Mouse (Mus musculus) hindbrain, postnatal 0 days (tissue): ENCODE data around the gene Rgs12. TPM values are rescaled to one million over a fixed set of nuclear protein-coding genes. Genes with fewer than 3 reads are reported as not detected.

ENCODE experiments used
- ATAC-seq: fragments of 200-750 bp; cut with Nextera tagmentation; 2 replicates; pipeline ENCODE4 v1.8.0; 2017; ENCODE audit warnings: mild to moderate bottlenecking, moderate TSS enrichment, moderate library complexity
- DNase-seq: peaks from one replicate; pipeline ENCODE4 v3.0.0-alpha.2; 2015; ENCODE audit warnings: low spot score
- H3K27ac ChIP-seq: fragments of 300-500 bp; sonication (generic); 2 replicates; pipeline ENCODE4 v1.5.1; 2014; ENCODE audit warnings: mild to moderate bottlenecking
- H3K27me3 ChIP-seq: fragments of 300-500 bp; sonication (generic); 2 replicates; pipeline ENCODE4 v1.6.1; 2014; ENCODE audit warnings: low read length, mixed read lengths; ENCODE audit not compliant: insufficient read depth
- H3K36me3 ChIP-seq: fragments of 300-500 bp; sonication (generic); 2 replicates; pipeline ENCODE4 v1.6.1; 2014; ENCODE audit warnings: low read length, mixed read lengths; ENCODE audit not compliant: insufficient read depth
- H3K4me1 ChIP-seq: fragments of 300-500 bp; sonication (generic); 2 replicates; pipeline ENCODE4 v1.6.1; 2014; ENCODE audit warnings: antibody characterized with exemption, low read length, mixed read lengths; ENCODE audit not compliant: insufficient read depth
- H3K4me2 ChIP-seq: fragments of 300-500 bp; sonication (generic); 2 replicates; pipeline ENCODE4 v1.6.1; 2014; ENCODE audit warnings: low read depth, mild to moderate bottlenecking, low read length, moderate library complexity, mixed read lengths
- H3K4me3 ChIP-seq: fragments of 300-500 bp; sonication (generic); 2 replicates; pipeline ENCODE4 v1.5.1; 2014; ENCODE audit warnings: low read length
- H3K9ac ChIP-seq: fragments of 300-500 bp; sonication (generic); replicated peaks from 2 replicates; pipeline ENCODE4 v1.6.1; 2014; ENCODE audit warnings: mild to moderate bottlenecking, low read length, moderate library complexity, mixed read lengths
- H3K9me3 ChIP-seq: fragments of 300-500 bp; sonication (generic); 2 replicates; pipeline ENCODE4 v1.6.1; 2016; ENCODE audit warnings: low read length, mixed read lengths
- CTCF ChIP-seq: IDR thresholded peaks from 2 replicates; pipeline ENCODE4 v1.5.1; 2016; ENCODE audit warnings: antibody characterized with exemption, control low read depth, low read depth
- WGBS: fragments of 180-500 bp; shearing (Covaris S2); extraction: QIAGEN DNeasy Blood & Tissue Kit; methylation state at CpG from one replicate; pipeline ENCODE4 v1.1.7; 2014; 5-methylcytosine and 5-hydroxymethylcytosine counted together
- polyA plus RNA-seq: library from polyadenylated mRNA; unstranded; fragments of >200 nt; fragmentation: Nextera tagmentation; extraction: Ambion mirVana; gene quantifications from 2 replicates; pipeline ENCODE4 v1.2.1, GENCODE M21; 2015
- total RNA-seq: library from RNA; depleted of rRNA; stranded (reverse); fragments of >200 nt; gene quantifications from 2 replicates; pipeline ENCODE4 v1.2.3, GENCODE M21; 2014

The Rgs12 gene
- total and polyA plus RNA-seq, 2 experiments from 2014 or later = 35.1 to 62.5 TPM

DNA sequence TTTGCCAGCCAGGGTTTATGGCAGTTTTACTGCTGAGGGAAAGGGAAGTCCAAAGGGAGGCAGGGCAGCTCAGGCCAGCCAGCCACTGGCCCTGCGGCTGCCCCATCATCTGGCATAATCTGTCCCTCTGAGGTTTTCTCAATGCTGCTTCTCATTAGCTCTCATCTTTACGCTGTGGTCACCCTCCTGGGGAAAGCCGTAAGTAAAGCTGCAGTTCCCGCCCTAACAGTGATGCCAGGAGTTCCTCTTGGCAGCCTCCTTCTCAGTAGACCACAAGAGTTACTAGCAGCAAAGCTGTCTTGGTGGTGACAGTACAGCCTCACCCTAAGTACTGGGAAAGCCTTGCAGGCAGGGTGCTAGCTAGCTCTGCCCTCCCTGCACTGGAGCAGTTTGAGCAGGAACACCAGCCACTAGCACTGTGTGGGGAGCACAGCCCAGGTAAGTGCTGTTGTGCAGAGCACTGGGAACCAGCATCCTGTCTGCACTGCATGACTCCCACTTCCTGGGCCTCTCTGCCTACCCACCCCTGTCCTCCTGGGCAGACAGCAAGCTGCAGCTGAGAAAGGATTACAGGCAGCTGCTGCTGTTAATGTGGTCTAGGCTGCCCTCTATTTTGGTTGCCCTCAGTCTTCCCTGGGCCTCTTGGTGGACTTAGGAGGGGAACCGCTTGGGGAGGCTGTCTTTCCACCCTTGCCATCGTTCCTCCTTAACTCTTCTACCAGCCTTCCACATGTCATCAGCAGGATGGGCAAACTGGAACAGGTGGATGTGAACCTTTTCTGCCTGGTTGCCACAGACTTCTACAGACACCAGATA, 41.1 kb upstream of the Rgs12 start, which contains the start of gene Msantd1:
Msantd1 (plus strand) TSS at position 103 of the 816 bp plus-strand sequence.
- Histone ChIP-seq H3K4me2 (no peak within 1 kb of the TSS), H3K27me3 (no peaks in the 10 kb centered on the region), H3K27ac (no peak within 1 kb of the TSS), H3K36me3 (peaks cover 54% of the 10 kb centered on the region), H3K4me3 (no peak within 1 kb of the TSS), H3K9ac (no peak within 1 kb of the TSS), H3K4me1 (no peaks in the 10 kb centered on the region), H3K9me3 (no peaks in the 10 kb centered on the region)
- ATAC-seq (no peak), DNase-seq (no peak)
- TF ChIP-seq CTCF = no peak
- WGBS = 74% methylated on average over 6 of the region's 6 CpGs

DNA sequence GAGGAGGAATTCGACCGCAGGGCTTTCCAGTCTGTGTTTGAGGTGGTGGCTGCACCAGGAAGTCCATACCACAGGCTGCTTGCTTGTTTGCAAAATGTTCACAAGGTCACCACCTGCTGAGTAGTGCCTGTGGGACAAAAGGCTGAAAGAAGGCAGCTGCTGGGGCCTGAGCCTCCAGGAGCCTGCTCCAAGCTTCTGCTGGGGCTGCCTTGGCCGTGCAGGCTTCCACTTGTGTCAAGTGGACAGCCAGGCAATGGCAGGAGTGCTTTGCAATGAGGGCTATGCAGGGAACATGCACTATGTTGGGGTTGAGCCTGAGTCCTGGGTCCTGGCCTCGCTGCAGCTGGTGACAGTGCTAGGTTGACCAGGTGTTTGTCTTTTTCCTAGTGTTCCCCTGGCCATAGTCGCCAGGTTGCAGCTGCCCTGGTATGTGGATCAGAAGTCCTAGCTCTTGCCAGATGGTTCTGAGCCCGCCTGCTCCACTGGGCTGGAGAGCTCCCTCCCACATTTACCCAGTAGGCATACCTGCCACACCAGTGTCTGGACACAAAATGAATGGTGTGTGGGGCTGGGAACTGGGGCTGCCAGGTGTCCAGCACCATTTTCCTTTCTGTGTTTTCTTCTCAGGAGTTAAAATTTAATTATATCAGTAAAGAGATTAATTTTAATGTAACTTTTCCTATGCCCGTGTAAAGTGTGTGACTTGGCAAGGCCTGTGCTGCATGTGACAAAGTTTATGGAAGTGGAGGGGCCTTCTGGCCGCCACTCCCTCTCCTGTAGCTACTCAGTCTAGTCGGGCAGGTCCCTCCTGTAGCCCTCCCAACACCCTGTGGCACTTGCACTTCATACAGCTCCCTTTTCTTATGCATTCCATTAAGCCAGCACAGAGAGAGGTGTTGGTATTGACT, 40.3 kb upstream of the Rgs12 start:
- Histone ChIP-seq H3K4me3 (no peak overlapping the region), H3K9ac (no peak overlapping the region), H3K4me1 (no peaks in the 10 kb centered on the region), H3K9me3 (no peaks in the 10 kb centered on the region), H3K27me3 (no peaks in the 10 kb centered on the region), H3K4me2 (no peak overlapping the region), H3K36me3 (peaks cover 52% of the 10 kb centered on the region), H3K27ac (no peak overlapping the region)
- no peak for DNase-seq
- no peak for ATAC-seq
- TF ChIP-seq CTCF = no peak
- WGBS = 65% methylated on average over 9 of the region's 9 CpGs

DNA sequence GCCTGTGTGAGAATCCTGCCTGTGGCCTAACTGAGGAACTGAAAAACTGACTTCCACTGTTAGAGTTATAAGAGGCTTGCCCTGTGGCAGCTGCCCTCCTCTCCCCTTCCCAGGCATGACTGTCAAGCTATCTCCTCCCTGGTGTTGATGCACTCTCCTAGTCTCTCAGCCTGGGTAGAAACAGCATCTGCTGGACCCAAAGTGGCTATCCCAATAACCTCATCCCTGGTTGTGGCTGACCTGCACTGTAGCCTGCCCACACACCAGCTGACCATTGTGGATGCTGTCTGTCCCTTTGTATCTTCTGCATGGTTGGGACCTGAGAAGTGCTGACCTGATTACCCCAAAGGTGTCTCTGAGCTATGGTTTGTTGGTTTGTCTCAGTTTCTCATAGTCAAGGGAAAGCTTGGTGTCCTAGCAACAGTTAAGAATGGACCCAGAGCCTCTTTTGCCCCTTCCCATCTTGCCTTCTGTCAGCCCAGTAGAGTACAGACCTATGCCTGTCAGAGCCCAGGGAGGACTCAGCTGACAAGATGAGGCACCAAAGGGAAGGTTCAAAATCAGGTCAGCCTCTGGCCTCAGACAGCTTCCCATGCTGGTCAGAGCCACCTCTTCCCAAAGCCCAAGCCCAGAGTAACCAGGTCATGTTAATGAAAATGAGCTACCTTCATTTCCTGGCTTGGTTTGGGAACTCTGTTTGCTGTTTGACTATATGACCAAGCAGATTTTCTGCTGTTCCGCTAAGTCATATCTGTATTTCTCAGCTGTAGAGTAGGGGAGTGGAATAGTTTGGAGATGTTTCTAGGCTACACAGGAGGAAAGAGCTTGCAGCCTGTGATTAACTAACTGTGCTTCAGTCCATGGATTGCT, 39.4 kb upstream of the Rgs12 start:
- DNase-seq (no peak), ATAC-seq (no peak)
- TF ChIP-seq CTCF = no peak
- peaks cover 44% of the 10 kb centered on the region for H3K36me3 ChIP-seq
- no peaks in the 10 kb centered on the region for H3K27me3 ChIP-seq
- no peaks in the 10 kb centered on the region for H3K9me3 ChIP-seq
- 88% methylated on average over 1 of the region's 1 CpGs for WGBS
- H3K4me1 ChIP-seq = no peaks in the 10 kb centered on the region
- H3K4me3 ChIP-seq = no peak overlapping the region
- H3K4me2 ChIP-seq = no peak overlapping the region
- no peak overlapping the region for H3K9ac ChIP-seq
- H3K27ac ChIP-seq = no peak overlapping the region

DNA sequence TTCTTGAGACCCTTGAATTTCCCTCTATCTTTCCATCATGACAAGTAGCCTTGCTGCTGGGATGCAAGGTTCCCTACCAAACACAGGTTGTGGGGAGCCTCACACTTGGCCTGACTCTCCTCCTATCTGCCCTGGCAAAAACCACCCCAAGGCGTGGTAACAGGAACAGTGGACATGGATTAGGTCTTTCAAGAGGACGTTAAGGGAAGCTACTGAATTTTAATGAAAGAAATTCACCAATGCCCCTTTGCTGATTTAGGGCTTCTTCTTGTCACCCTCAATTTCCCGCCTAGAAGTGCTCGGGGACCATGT, 38.8 kb upstream of the Rgs12 start:
- 84% methylated on average over 4 of the region's 4 CpGs for WGBS
- ATAC-seq = no peak
- TF ChIP-seq CTCF = no peak

DNA sequence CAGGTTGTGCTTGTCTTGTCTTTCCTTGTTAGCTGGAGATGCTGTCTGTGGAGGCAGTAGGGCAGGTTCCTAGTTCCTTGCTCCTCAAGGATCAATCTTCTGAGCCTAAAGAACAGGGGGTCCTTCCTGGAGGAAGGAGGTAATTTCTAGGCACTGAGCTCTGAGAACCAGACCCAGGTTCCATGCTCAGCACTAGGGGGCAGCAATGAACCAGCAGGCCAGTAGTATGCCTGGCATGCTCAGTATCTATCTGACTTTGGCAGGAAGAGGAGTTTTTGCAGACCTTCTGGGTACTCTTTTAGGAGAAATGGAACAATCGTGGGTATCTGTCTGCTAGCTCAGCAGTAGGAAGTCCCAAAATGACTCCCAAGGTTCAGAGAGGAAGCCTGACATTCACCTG, 33.4 kb upstream of the Rgs12 start:
- H3K4me2 ChIP-seq = no peak overlapping the region
- H3K36me3 ChIP-seq = peaks cover 3% of the 10 kb centered on the region; the same call in 1 of the 2 replicates
- 17% methylated on average over 1 of the region's 1 CpGs for WGBS
- TF ChIP-seq CTCF = peak; percentile 96
- H3K27ac ChIP-seq = no peak overlapping the region
- H3K9ac ChIP-seq = no peak overlapping the region
- no peak overlapping the region for H3K4me3 ChIP-seq
- no peaks in the 10 kb centered on the region for H3K4me1 ChIP-seq
- peak; percentile 89 for DNase-seq
- ATAC-seq = peak; percentile 76
- no peaks in the 10 kb centered on the region for H3K9me3 ChIP-seq
- no peaks in the 10 kb centered on the region for H3K27me3 ChIP-seq

More for the DNA sequence above, 38.8 kb upstream of the Rgs12 start:
- Histone ChIP-seq H3K4me2 (no peak overlapping the region), H3K9me3 (no peaks in the 10 kb centered on the region), H3K36me3 (peaks cover 38% of the 10 kb centered on the region), H3K4me3 (no peak overlapping the region), H3K27me3 (no peaks in the 10 kb centered on the region), H3K9ac (no peak overlapping the region), H3K27ac (no peak overlapping the region), H3K4me1 (no peaks in the 10 kb centered on the region)
- no peak for DNase-seq

DNA sequence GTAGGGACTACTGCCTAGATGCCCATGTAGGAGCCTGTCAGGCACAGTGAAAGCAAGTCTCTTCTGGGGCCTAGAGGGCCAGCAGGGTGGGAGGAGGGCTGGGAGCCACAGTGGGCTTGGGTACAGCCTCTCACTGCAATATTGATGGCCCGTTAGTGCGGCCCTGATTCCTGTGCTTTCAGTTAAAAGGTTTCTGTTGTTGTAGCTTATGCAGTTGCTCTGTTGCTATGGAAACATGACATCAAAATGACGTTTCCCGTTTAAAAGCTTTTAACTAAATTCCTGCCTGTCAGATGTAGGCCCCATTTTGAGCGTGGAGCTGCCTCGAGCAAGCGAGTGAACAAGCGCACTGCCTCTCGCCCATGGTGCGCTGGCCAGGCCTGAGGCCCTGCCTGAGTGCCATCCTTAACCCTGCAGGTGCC, 32.0 kb upstream of the Rgs12 start:
- H3K27ac ChIP-seq = peak overlapping the region; percentile 64
- no peaks in the 10 kb centered on the region for H3K27me3 ChIP-seq
- 39% methylated on average over 10 of the region's 10 CpGs for WGBS

More for the DNA sequence above, 32.0 kb upstream of the Rgs12 start:
- Histone ChIP-seq H3K4me3 (no peak overlapping the region), H3K36me3 (no peaks in the 10 kb centered on the region), H3K4me1 (no peaks in the 10 kb centered on the region), H3K9ac (0 out of 2 replicates have a peak overlapping the region, but pooled peaks have one; percentile 24), H3K4me2 (no peak overlapping the region), H3K9me3 (no peaks in the 10 kb centered on the region)
- ATAC-seq = peak; percentile 39; the same call in 1 of the 2 replicates
- no peak for TF ChIP-seq CTCF
- peak; percentile 71 for DNase-seq
